Mouse (Mus musculus) CH12.LX (cell line): ENCODE results near the gene Glp1r.

Experiments
- CHD1 ChIP-seq: IDR thresholded peaks from 2 replicates; pipeline ENCODE4 v1.6.1; 2012; ENCODE audit warnings: low read depth, low read length, improper control_type of control experiment, inconsistent platforms
- CHD2 ChIP-seq: IDR thresholded peaks from 2 replicates; pipeline ENCODE4 v1.6.1; 2011; ENCODE audit warnings: low read length, improper control_type of control experiment
- CTCF ChIP-seq, 2 experiments: IDR thresholded peaks in 1 of 2; conservative IDR thresholded peaks in 1 of 2; 2 replicates each; pipeline ENCODE4 v1.5.1; 2011 to 2012; ENCODE audit warnings: low read depth in 2 of 2, low read length in 2 of 2, improper control_type of control experiment in 1 of 2, inconsistent platforms in 1 of 2, mild to moderate bottlenecking in 1 of 2, moderate library complexity in 1 of 2
- E2F4 ChIP-seq: IDR thresholded peaks from 2 replicates; pipeline ENCODE4 v1.6.1; 2011; ENCODE audit warnings: low read depth, low read length, improper control_type of control experiment; ENCODE audit not compliant: insufficient replicate concordance
- EP300 ChIP-seq: IDR thresholded peaks from 2 replicates; pipeline ENCODE4 v1.6.1; 2011; ENCODE audit warnings: low read length, improper control_type of control experiment
- ETS1 ChIP-seq: conservative IDR thresholded peaks from 2 replicates; pipeline ENCODE4 v1.6.1; 2012; ENCODE audit warnings: low read depth, mild to moderate bottlenecking, inconsistent platforms, low read length, improper control_type of control experiment, moderate library complexity
- GABPA ChIP-seq: IDR thresholded peaks from 2 replicates; pipeline ENCODE4 v1.6.1; 2012; ENCODE audit warnings: low read depth, low read length, improper control_type of control experiment, inconsistent platforms; ENCODE audit not compliant: insufficient replicate concordance
- MAFK ChIP-seq: IDR thresholded peaks from 2 replicates; pipeline ENCODE4 v1.6.1; 2011; ENCODE audit warnings: low read length, improper control_type of control experiment; ENCODE audit not compliant: insufficient replicate concordance
- MXI1 ChIP-seq: IDR thresholded peaks from 2 replicates; pipeline ENCODE4 v1.6.1; 2011; ENCODE audit warnings: mild to moderate bottlenecking, low read depth, low read length, improper control_type of control experiment
- POLR2A ChIP-seq: IDR thresholded peaks from 2 replicates; pipeline ENCODE4 v1.6.1; 2011; ENCODE audit warnings: low read depth, mild to moderate bottlenecking, improper control_type of control experiment, low read length
- ZC3H11A ChIP-seq: IDR thresholded peaks from 2 replicates; pipeline ENCODE4 v1.6.1; 2012; ENCODE audit warnings: low read depth, mild to moderate bottlenecking, inconsistent platforms, low read length, improper control_type of control experiment

DNA sequence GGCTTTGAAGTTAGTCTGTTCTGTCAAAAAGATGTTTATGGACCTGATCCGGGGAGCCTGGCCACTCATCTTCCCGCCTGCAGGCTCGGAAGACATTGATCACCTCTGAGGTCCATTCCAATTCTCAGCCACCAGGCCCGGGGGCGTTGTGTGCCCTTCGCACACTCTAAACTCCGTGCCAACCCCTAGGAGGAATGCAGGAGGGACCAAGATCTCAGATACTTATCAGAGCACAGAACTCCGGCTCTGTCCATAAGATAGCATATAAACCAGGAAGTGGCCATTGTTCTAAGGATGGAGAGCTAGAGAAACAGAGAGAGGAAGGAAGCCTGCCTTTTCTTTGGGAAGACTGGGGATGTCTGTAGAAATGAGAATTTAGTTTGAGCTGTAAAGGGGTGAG is 18.1 kb upstream of the Glp1r start:
- no peak for TF ChIP-seq CTCF (conservative IDR thresholded peaks at IDR 0.05 in 1 of 2, IDR thresholded peaks at IDR 0.05 in 1 of 2; ENCODE audit: low read depth in 2 of 2, low read length in 2 of 2)
- no peak for TF ChIP-seq ZC3H11A
- TF ChIP-seq CHD2: no peak
- TF ChIP-seq CHD1: no peak
- no peak for TF ChIP-seq MAFK
- no peak for TF ChIP-seq E2F4
- TF ChIP-seq POLR2A: no peak
- no peak for TF ChIP-seq GABPA
- no peak for TF ChIP-seq MXI1
- no peak for TF ChIP-seq EP300
- TF ChIP-seq ETS1: no peak
